Mouse (Mus musculus) brain, embryonic 14.5 days (tissue): Measurements from ENCODE around the gene Snf8. TPM values are rescaled to one million over a fixed set of nuclear protein-coding genes. Genes with fewer than 3 reads are reported as not detected.

Experiments used
- DNase-seq: peaks from one replicate; pipeline ENCODE4 v3.0.0-alpha.2; 2011; ENCODE audit warnings: low read depth
- CTCF ChIP-seq: fragments of 200-500 bp; IDR thresholded peaks from 2 replicates; pipeline ENCODE4 v1.5.1; 2012; ENCODE audit warnings: inconsistent platforms, mild to moderate bottlenecking, moderate library complexity, borderline replicate concordance; ENCODE audit not compliant: insufficient read depth, insufficient read length; ENCODE audit errors: extremely low read depth
- POLR2A ChIP-seq: fragments of 200-500 bp; IDR thresholded peaks from 2 replicates; pipeline ENCODE4 v1.6.1; 2012; ENCODE audit warnings: mild to moderate bottlenecking, inconsistent platforms, borderline replicate concordance; ENCODE audit not compliant: poor library complexity, insufficient read depth, insufficient read length, severe bottlenecking; ENCODE audit errors: extremely low read depth
- polyA plus RNA-seq: library from polyadenylated mRNA; depleted of rRNA; stranded (reverse); fragments of >200 nt; gene quantifications from 2 replicates; pipeline ENCODE4 v1.2.3, GENCODE M21; 2012

The Snf8 gene
- polyA plus RNA-seq, 1 experiment, result 60.8 TPM

- no peak for TF ChIP-seq POLR2A
- TF ChIP-seq CTCF, result no peak
- DNase-seq, result peak; percentile 91
Observed at GRCm38 (mm10) chr11:96005403-96006271, 29.0 kb upstream of the Snf8 start, which contains the start of gene Igf2bp1. Gene Igf2bp1 (minus strand): TSS chr11:96005940.

DNA sequence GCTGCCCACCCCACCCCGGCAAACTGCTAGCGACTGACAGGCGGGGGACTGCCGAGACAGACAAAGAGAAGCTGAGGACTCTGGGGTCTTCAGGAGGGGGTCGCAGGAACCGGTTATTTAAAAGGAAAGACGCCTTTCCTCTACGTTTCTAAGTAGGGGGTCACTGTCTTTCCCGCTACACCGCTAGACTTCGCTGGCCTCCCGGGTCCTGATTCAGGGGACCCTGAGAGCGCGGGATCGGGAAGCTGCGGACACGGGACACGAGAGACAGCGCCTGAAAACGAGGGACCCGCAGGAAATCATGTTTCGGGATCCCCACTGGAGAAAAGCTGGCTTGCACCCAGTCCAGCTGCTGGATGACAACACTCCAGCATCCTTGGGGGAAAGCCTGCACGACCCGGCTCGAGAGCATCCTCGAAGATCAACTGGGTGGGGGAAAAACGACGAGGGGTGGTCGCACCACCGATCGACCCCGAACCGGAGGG, 28.3 kb upstream of the Snf8 start:
- peak; percentile 82 for DNase-seq
- TF ChIP-seq POLR2A (0 out of 2 replicates have a peak, but pooled peaks have one; percentile 5), CTCF (no peak)

GRCm38 (mm10) chr11:96006852-96007515, 27.7 kb upstream of the Snf8 start:
- TF ChIP-seq CTCF (no peak), POLR2A (peak; percentile 67)
- DNase-seq, result peak; percentile 96

DNA sequence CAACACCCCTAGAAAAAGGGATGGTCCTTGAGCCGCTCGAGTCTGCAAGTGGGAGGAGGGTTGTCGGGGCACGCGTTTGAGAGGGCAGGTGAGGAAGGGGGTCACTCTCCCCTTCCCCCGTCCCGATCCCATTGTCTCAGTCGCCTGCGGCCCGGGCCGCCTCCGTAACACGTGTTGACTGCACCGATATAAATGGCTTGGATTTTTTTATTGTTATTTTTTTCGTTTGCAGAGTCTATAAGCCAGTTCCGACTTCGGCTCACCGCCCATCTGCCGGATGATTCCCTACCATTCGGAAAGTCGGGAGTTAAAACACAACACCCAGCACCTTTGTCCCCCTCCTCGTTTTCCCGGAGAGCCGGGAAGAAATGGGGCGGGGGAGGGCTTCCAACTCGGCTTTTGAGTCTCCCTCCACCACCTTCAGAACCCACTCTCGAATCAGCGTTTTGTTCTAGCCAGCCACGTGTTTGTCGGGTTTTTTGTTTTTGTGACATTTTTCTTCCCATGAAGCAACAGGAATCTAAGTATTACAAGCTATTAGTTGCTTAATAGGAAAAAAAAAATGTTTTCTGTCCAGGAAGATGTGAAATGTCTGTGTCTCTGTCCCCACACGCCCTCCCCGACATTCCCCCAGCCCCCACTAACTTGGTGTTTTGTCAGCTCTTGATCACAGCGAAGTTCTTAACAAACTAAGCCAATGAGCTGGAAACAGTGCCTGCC, 27.0 kb upstream of the Snf8 start:
- peak; percentile 73 for DNase-seq

GRCm38 (mm10) chr11:96008827-96009226, 25.9 kb upstream of the Snf8 start:
- no peak for DNase-seq
- TF ChIP-seq POLR2A (no peak), CTCF (no peak)

More for the DNA sequence above, 27.0 kb upstream of the Snf8 start:
- TF ChIP-seq CTCF (no peak), POLR2A (no peak)

DNA sequence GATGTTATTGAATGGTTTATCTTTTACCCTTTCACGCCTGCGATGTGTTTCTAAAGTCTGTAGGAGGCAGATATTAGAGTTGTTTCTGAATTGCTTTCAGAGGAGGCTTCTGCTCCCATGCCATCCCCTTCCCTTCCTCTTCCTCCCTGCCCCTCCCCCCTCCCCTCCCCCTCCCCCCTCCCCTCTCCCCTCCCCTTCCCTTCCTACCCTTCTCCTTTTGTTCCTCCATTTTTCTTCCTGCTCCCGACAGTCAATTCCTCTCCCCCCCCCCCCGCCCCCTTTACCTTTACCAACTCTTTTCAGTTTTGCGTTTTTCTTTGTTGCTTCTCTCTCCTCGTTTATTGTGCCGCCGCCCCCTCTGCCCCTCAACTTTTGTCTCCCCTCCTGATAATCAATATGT, 22.7 kb upstream of the Snf8 start:
- no peak for DNase-seq
- TF ChIP-seq CTCF, result no peak
- TF ChIP-seq POLR2A, result no peak

- no peak for TF ChIP-seq POLR2A
- TF ChIP-seq CTCF, result no peak
- no peak for DNase-seq
Observed at GRCm38 (mm10) chr11:96015421-96015820, 19.3 kb upstream of the Snf8 start.

DNA sequence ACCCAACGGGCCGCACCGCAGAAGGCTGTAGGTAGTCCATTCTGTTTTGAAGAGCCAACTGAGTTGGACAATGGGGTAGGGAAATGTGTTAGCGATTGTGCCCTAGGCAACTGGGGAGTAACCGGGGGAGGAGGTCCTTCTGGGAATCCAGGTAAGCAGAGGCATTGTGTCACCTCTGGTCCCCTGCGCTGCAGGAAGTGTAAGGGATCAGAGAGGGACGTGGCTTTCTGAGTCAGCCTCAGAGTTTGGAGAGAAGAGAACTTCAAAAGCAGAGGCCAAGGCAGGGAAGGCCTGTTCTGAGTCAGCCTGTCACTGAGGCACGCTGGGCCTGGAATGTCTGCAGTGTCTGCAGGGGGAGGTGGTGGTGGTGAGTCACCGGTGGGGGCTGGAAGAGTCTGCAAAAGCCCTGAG, 16.7 kb upstream of the Snf8 start:
- no peak for DNase-seq
- TF ChIP-seq POLR2A, result no peak
- no peak for TF ChIP-seq CTCF

DNA sequence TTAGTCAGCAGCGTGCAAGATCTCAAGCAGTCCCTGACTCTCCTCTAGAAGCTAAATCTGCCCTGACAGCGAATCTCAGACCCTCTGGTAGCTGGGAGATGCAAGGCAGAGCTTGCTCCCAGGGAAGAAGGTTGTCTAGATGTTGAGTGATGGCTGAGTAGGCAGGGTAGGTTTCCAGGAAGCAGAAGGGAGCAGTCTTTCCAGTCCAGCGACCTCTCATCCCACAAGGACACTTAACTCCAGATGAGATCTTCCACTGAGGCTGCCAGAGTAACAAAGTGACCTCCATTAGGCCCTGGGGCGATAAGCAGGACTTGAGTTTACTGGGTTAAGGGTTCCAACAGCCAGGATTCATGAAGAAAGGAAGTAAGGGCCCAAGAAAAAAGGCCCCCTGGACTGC, 14.1 kb upstream of the Snf8 start:
- DNase-seq, result no peak
- TF ChIP-seq POLR2A, result no peak
- no peak for TF ChIP-seq CTCF

GRCm38 (mm10) chr11:96028130-96028529, 6.6 kb upstream of the Snf8 start:
- no peak for DNase-seq
- TF ChIP-seq CTCF, result no peak
- TF ChIP-seq POLR2A, result no peak

DNA sequence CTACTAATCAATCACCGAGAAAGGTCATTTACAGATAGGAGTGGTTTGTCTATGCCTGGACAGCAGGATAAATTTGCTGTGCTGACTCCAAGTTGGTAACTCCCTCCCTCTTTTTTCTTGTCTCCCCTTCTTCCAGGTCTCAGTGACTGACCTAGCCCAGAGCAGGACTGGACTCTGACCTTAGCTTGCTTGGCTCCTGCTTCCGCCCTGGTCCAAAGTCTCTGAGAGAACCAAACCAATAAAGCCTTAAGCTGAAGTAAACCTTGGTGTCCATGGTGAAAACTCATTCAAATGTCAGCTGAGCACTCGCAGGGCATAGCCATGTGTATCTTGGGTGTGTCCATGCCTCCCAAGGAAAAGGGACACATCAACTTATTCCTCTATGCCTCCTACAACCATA, 4.1 kb upstream of the Snf8 start:
- TF ChIP-seq CTCF (no peak), POLR2A (no peak)

GRCm38 (mm10) chr11:96031701-96032100, 3.0 kb upstream of the Snf8 start:
- DNase-seq, result no peak
- TF ChIP-seq CTCF (no peak), POLR2A (no peak)

More for the DNA sequence above, 4.1 kb upstream of the Snf8 start:
- DNase-seq, result no peak

DNA sequence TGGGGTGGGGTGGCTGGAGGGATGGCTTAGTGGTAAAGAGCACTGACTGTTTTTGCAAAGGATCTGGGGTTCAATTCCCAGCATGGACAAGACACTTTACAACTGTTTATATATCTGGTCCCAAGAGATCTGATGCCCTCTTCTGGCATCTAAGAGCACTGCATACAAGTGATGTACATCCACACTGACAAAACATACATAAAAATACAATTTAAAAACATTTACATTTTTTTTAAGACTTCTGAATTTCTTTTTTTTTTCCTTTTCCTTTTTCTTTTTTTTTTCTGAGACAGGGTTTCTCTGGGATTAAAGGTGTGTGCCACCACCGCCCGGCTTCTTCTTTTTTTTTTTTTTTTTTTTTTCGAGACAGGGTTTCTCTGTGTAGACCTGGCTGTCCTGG, 1.4 kb upstream of the Snf8 start:
- TF ChIP-seq CTCF (no peak), POLR2A (no peak)
- DNase-seq, result peak; percentile 35
